Mouse (Mus musculus): ENCODE data around the gene Pex11a. TPM values are rescaled to one million over a fixed set of nuclear protein-coding genes. Genes with fewer than 3 reads are reported as not detected.

The Pex11a gene
- polyA plus RNA-seq (2015; fragmentation: Illumina TruSeq; extraction: RNeasy Lipid Tissue Mini Kit (QIAGEN cat#74804); ENCODE audit: insufficient read depth, low read depth, low replicate concordance): 8.5 TPM

GRCm38 (mm10) chr7:79742659-79743536 is at the start of gene Pex11a, which contains the start of gene Wdr93:
Gene Pex11a, minus strand, starts transcription at chr7:79743131.
Gene Wdr93, plus strand, starts transcription at chr7:79743163.

GRCm38 (mm10) chr7:79732622-79733021 is 10.3 kb downstream of the Pex11a start, which contains the start of gene Plin1:
Gene Plin1, minus strand, starts transcription at chr7:79732903.

DNA sequence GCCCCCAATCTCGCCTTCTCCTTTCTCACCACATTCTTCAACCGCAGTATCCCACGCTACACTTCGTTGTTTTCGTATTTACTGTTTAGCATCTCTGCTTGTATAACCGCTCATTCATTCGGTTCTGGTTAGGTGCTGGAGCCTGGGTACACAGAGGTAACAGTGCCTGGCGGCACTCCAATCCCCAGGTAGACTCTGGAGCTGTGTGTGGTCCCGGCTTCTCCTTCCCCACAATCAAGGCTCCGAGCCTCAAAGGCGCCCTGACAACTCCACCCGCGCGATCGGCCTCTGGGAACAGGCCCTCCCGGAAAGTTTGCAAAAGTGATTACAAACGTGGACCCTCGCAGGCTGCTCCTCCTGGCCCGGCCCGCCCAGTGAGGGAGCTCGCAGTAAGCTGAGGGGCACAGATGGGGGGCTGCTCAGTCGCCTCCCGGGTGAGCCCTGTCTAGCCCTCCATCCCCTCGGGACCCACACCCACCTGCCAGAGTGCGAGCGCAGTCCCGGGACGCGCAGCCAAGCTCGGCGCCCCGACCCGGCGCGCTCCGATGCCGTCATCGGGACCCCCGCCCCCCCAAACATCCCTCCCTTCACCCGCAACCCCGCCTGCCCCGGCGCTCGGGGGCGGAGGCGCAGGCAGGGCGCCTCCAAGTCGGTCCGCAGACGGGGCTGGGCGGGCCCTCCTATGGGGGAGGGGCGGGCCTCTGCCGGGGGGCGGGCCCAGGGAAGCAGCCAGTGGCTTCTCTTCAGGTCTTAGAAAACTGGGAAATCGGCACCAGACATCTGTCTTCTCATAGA is 27.5 kb downstream of the Pex11a start, which contains the start of gene Kif7:
TSS of gene Kif7 (minus strand) at position 534 of the 795 bp plus-strand sequence.

Other genes with a start within 250 kb of the Pex11a start
- not detected for gene Rhcg, start 125.5 kb downstream of the Pex11a start, polyA plus RNA-seq (2015; fragmentation: Illumina TruSeq; extraction: RNeasy Lipid Tissue Mini Kit (QIAGEN cat#74804); ENCODE audit: insufficient read depth, low read depth, low replicate concordance)
- not detected for gene Ticrr, start 82.9 kb downstream of the Pex11a start, polyA plus RNA-seq (2015; fragmentation: Illumina TruSeq; extraction: RNeasy Lipid Tissue Mini Kit (QIAGEN cat#74804); ENCODE audit: insufficient read depth, low read depth, low replicate concordance)
- gene Kif7, start 27.4 kb downstream of the Pex11a start, polyA plus RNA-seq (2015; fragmentation: Illumina TruSeq; extraction: RNeasy Lipid Tissue Mini Kit (QIAGEN cat#74804); ENCODE audit: insufficient read depth, low read depth, low replicate concordance): 0.52 TPM
- 6.5 TPM for gene Plin1, start 10.2 kb downstream of the Pex11a start, polyA plus RNA-seq (2015; fragmentation: Illumina TruSeq; extraction: RNeasy Lipid Tissue Mini Kit (QIAGEN cat#74804); ENCODE audit: insufficient read depth, low read depth, low replicate concordance)
- not detected for gene Wdr93, start within 50 bp of the Pex11a start, polyA plus RNA-seq (2015; fragmentation: Illumina TruSeq; extraction: RNeasy Lipid Tissue Mini Kit (QIAGEN cat#74804); ENCODE audit: insufficient read depth, low read depth, low replicate concordance)
- not detected for gene Mesp1, start 50.7 kb upstream of the Pex11a start, polyA plus RNA-seq (2015; fragmentation: Illumina TruSeq; extraction: RNeasy Lipid Tissue Mini Kit (QIAGEN cat#74804); ENCODE audit: insufficient read depth, low read depth, low replicate concordance)
- gene Mesp2, start 67.6 kb upstream of the Pex11a start, polyA plus RNA-seq (2015; fragmentation: Illumina TruSeq; extraction: RNeasy Lipid Tissue Mini Kit (QIAGEN cat#74804); ENCODE audit: insufficient read depth, low read depth, low replicate concordance): not detected
- 40.7 TPM for gene Anpep, start 117.9 kb upstream of the Pex11a start, polyA plus RNA-seq (2015; fragmentation: Illumina TruSeq; extraction: RNeasy Lipid Tissue Mini Kit (QIAGEN cat#74804); ENCODE audit: insufficient read depth, low read depth, low replicate concordance)
- gene Ap3s2, start 177.5 kb upstream of the Pex11a start, polyA plus RNA-seq (2015; fragmentation: Illumina TruSeq; extraction: RNeasy Lipid Tissue Mini Kit (QIAGEN cat#74804); ENCODE audit: insufficient read depth, low read depth, low replicate concordance): 5.6 TPM
- gene Arpin, start 192.2 kb upstream of the Pex11a start, polyA plus RNA-seq (2015; fragmentation: Illumina TruSeq; extraction: RNeasy Lipid Tissue Mini Kit (QIAGEN cat#74804); ENCODE audit: insufficient read depth, low read depth, low replicate concordance): 6.3 TPM